Mouse (Mus musculus) stomach, embryonic 16.5 days (tissue): ENCODE data around the gene Rad1. TPM values are rescaled to one million over a fixed set of nuclear protein-coding genes. Genes with fewer than 3 reads are reported as not detected.

Experiments
- ATAC-seq: fragments of 200-750 bp; cut with Nextera tagmentation; 2 replicates; pipeline ENCODE4 v1.8.0; 2017; ENCODE audit warnings: moderate number of reproducible peaks, moderate TSS enrichment; ENCODE audit not compliant: insufficient read depth, low FRiP score
- H3K27ac ChIP-seq: fragments of 300-500 bp; sonication (generic); 2 replicates; pipeline ENCODE4 v1.5.1; 2014; ENCODE audit warnings: low read length
- H3K27me3 ChIP-seq: fragments of 300-500 bp; sonication (generic); 2 replicates; pipeline ENCODE4 v1.6.1; 2014; ENCODE audit warnings: low read length, control low read depth, mixed read lengths; ENCODE audit not compliant: control insufficient read depth, insufficient read depth
- H3K36me3 ChIP-seq: fragments of 300-500 bp; sonication (generic); 2 replicates; pipeline ENCODE4 v1.6.1; 2014; ENCODE audit warnings: low read length; ENCODE audit not compliant: control insufficient read depth, insufficient read depth
- H3K4me1 ChIP-seq: fragments of 300-500 bp; sonication (generic); 2 replicates; pipeline ENCODE4 v1.6.1; 2014; ENCODE audit warnings: low read length, control low read depth, mixed read lengths; ENCODE audit not compliant: control insufficient read depth, insufficient read depth
- H3K4me2 ChIP-seq: fragments of 300-500 bp; sonication (generic); 2 replicates; pipeline ENCODE4 v1.6.1; 2014; ENCODE audit warnings: low read depth, low read length, mixed read lengths
- H3K4me3 ChIP-seq: fragments of 300-500 bp; sonication (generic); replicated peaks from 2 replicates; pipeline ENCODE4 v1.5.1; 2014; ENCODE audit warnings: mild to moderate bottlenecking, low read length
- H3K9ac ChIP-seq: fragments of 300-500 bp; sonication (generic); 2 replicates; pipeline ENCODE4 v1.6.1; 2014; ENCODE audit warnings: low read length
- H3K9me3 ChIP-seq: fragments of 300-500 bp; sonication (generic); replicated peaks from 2 replicates; pipeline ENCODE4 v1.6.1; 2016; ENCODE audit warnings: low read length, control low read depth; ENCODE audit not compliant: control insufficient read depth
- WGBS: fragments of 180-500 bp; shearing (Covaris S2); extraction: QIAGEN DNeasy Blood & Tissue Kit; methylation state at CpG from one replicate; pipeline ENCODE4 v1.1.7; 2014; 5-methylcytosine and 5-hydroxymethylcytosine counted together
- polyA plus RNA-seq: library from polyadenylated mRNA; unstranded; fragments of >200 nt; fragmentation: Nextera tagmentation; extraction: Ambion mirVana; gene quantifications from 2 replicates; pipeline ENCODE4 v1.2.1, GENCODE M21; 2015

The Rad1 gene
- polyA plus RNA-seq, 1 experiment from 2014 or later: 23.4 TPM

GRCm38 (mm10) chr15:10535969-10536368 lies 50.2 kb downstream of the Rad1 start:
- H3K9ac ChIP-seq: no peak overlapping the region
- no peaks in the 10 kb centered on the region for H3K9me3 ChIP-seq
- no peak overlapping the region for H3K4me3 ChIP-seq
- H3K27ac ChIP-seq: no peak overlapping the region
- WGBS: 86% methylated on average over 7 of the region's 7 CpGs
- no peak for ATAC-seq
- 0 out of 2 replicates have a peak, but pooled peaks cover 3% of the 10 kb centered on the region for H3K4me1 ChIP-seq
- H3K36me3 ChIP-seq: no peaks in the 10 kb centered on the region
- no peak overlapping the region for H3K4me2 ChIP-seq
- no peaks in the 10 kb centered on the region for H3K27me3 ChIP-seq

GRCm38 (mm10) chr15:10540271-10541088 lies 54.7 kb downstream of the Rad1 start:
- H3K27me3 ChIP-seq: no peaks in the 10 kb centered on the region
- WGBS: 66% methylated on average over 16 of the region's 16 CpGs
- H3K4me2 ChIP-seq: no peak overlapping the region
- H3K9ac ChIP-seq: no peak overlapping the region
- H3K27ac ChIP-seq: no peak overlapping the region
- H3K4me1 ChIP-seq: 0 out of 2 replicates have a peak, but pooled peaks cover 3% of the 10 kb centered on the region
- ATAC-seq: no peak
- no peaks in the 10 kb centered on the region for H3K9me3 ChIP-seq
- H3K4me3 ChIP-seq: no peak overlapping the region
- no peaks in the 10 kb centered on the region for H3K36me3 ChIP-seq

Other genes with a start within 250 kb of the Rad1 start
- gene Gm21973, start 160.6 kb upstream of the Rad1 start, polyA plus RNA-seq: not detected in 2 replicates
- gene Agxt2, start 127.5 kb upstream of the Rad1 start, polyA plus RNA-seq: 0.32 and 0.98 TPM in 2 replicates
- 7.3 and 7.4 TPM in 2 replicates for gene Dnajc21, start 15.5 kb upstream of the Rad1 start, polyA plus RNA-seq
- 83.5 and 105 TPM in 2 replicates for gene Brix1, start 71 bp upstream of the Rad1 start, polyA plus RNA-seq
- gene Ttc23l, start 72.7 kb downstream of the Rad1 start, polyA plus RNA-seq: not detected in 2 replicates
- 21.3 and 21.6 TPM in 2 replicates for gene Rai14, start 228.6 kb downstream of the Rad1 start, polyA plus RNA-seq